Mouse (Mus musculus): Measurements from ENCODE around the gene Araf. TPM values are rescaled to one million over a fixed set of nuclear protein-coding genes. Genes with fewer than 3 reads are reported as not detected.
A peak's percentile ranks its signal among the peaks of the same experiment; 100 is the strongest.

The Araf gene
- total RNA-seq, 2 experiments from 2014 or later = 183 to 186 TPM

GRCm38 (mm10) chrX:20848256-20848984 lies 50.8 kb downstream of the Araf start:
- peak; percentile 93 to 96 for DNase-seq (ENCODE audit: low spot score in 2 of 2)

- DNase-seq (ENCODE audit: low spot score in 2 of 2) = no peak
Observed at GRCm38 (mm10) chrX:20853794-20854193, 56.2 kb downstream of the Araf start.

DNA sequence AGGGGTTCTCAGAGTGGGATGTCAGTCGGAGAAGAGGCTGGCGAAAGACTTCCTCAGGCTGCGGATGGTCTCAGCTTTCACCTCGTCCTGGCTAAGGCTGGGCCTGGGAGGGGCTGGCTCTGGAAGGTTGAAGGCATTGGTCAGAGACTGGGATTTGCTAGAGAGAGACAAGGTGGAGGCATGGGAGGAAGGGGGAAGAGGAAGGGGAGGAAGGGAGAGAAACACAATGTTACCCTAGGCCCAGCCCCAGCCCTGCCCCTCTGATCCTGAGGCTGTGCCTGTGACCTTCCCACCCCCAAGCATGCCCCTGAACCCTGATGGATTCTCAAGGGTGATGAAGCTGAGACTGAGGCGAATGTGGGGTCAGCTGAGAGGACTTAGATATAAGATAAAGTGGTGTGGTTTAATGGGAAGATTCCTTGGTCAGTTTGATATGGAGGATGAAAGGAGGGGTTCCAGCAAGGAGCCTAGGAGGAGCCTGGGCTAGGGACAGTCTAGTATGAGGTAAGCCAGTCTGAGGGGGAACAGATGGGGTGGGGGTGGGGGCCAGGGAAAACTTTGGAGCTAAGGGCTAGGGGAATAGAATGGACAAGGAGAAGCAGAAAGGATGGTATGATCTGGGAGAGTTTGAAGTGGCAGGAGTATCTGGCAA lies 64.0 kb downstream of the Araf start:
- DNase-seq (ENCODE audit: low spot score in 2 of 2) = no peak

DNA sequence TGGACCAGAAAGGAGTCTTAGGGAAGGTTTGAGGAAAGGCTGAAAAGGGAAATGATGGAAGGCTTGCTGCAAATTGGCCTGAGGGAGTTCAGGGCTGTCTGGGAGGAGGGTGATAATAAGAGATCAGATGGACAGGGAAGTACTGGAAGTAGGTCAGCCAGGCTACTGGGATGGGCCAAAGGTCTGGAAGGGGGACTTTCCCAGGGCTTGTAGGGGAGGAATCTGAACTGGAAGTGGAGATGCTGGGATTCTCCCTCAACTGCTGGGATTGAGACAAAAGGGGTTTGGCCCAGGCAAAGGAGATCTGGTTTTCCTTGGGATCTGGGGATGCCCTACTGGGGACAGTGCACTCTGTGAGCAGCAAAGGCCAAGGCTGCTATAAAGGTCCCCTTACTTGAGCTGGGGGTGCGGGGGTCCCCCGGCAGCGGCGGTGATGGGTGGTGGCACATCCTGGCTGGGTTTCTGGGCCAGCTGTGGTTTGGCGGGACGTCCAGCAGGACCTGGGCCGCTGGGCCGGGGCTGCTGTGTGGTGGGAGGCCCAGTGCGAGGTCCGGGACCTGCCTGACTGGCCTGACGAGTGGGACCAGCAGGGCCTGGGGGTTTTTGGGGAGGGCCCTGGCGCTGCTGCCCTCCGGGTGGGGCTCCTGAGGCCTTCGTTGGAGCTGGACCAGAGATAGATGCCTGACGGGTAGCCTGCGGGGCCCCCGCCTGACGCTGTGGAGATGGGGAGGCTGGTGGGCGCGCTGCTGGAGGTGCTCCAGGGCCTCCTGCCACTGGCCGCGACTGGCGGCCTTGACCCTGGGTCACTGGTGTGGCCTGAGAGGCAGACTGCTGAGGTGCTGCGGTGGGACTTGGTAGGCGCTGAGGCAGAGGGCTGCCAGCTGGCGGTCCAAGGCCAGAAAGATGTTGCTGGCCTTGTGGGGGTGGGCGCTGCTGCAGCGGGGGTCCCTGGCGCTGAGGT lies 64.8 kb downstream of the Araf start:
- no peak for DNase-seq (ENCODE audit: low spot score in 2 of 2)

GRCm38 (mm10) chrX:20863161-20864101 lies 65.8 kb downstream of the Araf start:
- peak in 1 of 2 experiments; percentile 39 for DNase-seq (ENCODE audit: low spot score in 2 of 2)

DNA sequence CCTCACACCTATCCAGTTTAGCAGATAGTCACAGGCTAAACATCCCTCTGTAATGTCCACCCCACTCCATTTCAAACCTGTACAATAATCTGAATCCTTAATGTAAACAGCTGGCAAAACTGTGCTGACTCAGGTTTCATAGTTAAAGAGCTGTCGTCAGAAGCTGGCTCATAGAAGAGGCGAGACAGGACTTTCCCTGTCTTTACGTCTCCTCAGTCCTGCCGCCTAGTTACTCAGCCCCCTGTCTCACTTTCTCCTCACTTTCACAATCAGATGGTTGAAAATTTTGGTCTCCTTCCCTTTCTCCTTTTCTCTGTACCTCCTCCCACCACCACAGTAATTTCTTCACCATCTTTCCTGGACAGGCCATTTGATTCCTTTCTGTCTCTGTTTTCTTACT lies 70.5 kb downstream of the Araf start:
- DNase-seq (ENCODE audit: low spot score in 2 of 2) = no peak

GRCm38 (mm10) chrX:20869203-20869602 lies 71.6 kb downstream of the Araf start:
- no peak for DNase-seq (ENCODE audit: low spot score in 2 of 2)

DNA sequence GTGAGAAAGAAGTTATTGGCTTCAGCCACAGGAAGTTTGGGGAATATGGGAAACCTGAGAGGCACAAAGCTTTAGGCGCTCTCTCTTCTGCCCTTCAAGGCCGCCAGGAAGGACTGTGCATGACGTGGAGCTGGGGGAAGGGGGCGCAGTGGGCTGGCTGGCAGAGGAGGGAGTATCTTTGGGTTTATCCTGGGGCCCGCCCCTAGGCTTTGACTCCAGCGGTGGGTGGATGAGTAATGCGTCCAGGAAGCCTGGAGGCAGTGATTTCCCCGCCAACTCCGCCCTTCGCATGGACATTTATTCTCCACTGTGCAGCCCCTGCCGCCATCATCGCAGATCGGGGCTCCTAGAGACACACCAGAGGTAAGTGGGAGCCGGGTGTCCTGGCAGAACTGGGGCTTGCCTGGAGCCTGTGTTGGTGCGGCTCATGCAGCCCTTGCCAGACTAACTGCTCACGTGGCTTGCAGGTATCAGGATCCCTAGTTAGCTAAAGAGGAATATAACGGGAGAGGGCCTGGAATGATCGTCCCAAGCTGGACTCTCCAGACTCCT lies 72.4 kb downstream of the Araf start, which contains the start of gene Timp1:
Gene Timp1, plus strand, starts transcription at position 205 of the 552 bp plus-strand sequence.
- no peak for DNase-seq (ENCODE audit: low spot score in 2 of 2)

- DNase-seq (ENCODE audit: low spot score in 2 of 2) = peak in 1 of 2 experiments; percentile 45
Observed at GRCm38 (mm10) chrX:20872928-20873500, 75.4 kb downstream of the Araf start.

GRCm38 (mm10) chrX:20875241-20875640 lies 77.6 kb downstream of the Araf start:
- no peak for DNase-seq (ENCODE audit: low spot score in 2 of 2)

GRCm38 (mm10) chrX:20910074-20910473 lies 112.5 kb downstream of the Araf start:
- DNase-seq (ENCODE audit: low spot score in 2 of 2) = no peak

Small RNA genes within 50 kb of the gene (microRNA-seq; reads per million reads assigned to microRNA genes)
- 0 reads per million in 2 experiments for gene Gm24824
- gene Mir5617 = 6.7 to 8.0 reads per million in 2 experiments

Other genes starting within 250 kb of the Araf start
- under 1 TPM; 0.28 to 0.32 TPM for gene Rgn, start 248.0 kb upstream of the Araf start, total RNA-seq (2021)
- gene Rbm10, start 180.3 kb upstream of the Araf start, total RNA-seq (2021) = 10 to 100 TPM; 48.6 to 53.0 TPM
- 100 to 1,000 TPM; 154 to 174 TPM for gene Ndufb11, start 180.2 kb upstream of the Araf start, total RNA-seq (2021)
- gene Uba1, start 139.5 kb upstream of the Araf start, total RNA-seq (2021) = 100 to 1,000 TPM; 362 to 380 TPM
- 100 to 1,000 TPM; 197 to 200 TPM for gene Cdk16, start 109.9 kb upstream of the Araf start, total RNA-seq (2021)
- gene Usp11, start 93.9 kb upstream of the Araf start, total RNA-seq (2021) = 100 to 1,000 TPM; 114 to 129 TPM
- gene Timp1, start 72.4 kb downstream of the Araf start, total RNA-seq (2021) = not detected
- gene Syn1, start 123.2 kb downstream of the Araf start, total RNA-seq (2021) = 100 to 1,000 TPM; 418 to 424 TPM
- gene Cfp, start 133.7 kb downstream of the Araf start, total RNA-seq (2021) = 10 to 100 TPM; 15.2 to 16.8 TPM
- 10 to 100 TPM; 74.0 to 90.1 TPM for gene Elk1, start 152.8 kb downstream of the Araf start, total RNA-seq (2021)
- 10 to 100 TPM; 10.8 to 11.8 TPM for gene Uxt, start 164.2 kb downstream of the Araf start, total RNA-seq (2021)